Mouse (Mus musculus) kidney, adult 2 months (tissue): ENCODE measurements around the gene Cep152. TPM values are rescaled to one million over a fixed set of nuclear protein-coding genes. Genes with fewer than 3 reads are reported as not detected.
A peak's percentile ranks its signal among the peaks of the same experiment; 100 is the strongest.

Source experiments
- DNase-seq: peaks from one replicate; pipeline ENCODE4 v3.0.0; 2021
- H3K27ac ChIP-seq: fragments of 200-500 bp; 2 replicates; pipeline ENCODE4 v1.5.1; 2012; ENCODE audit warnings: low read depth, low read length, control low read depth, inconsistent platforms; ENCODE audit not compliant: insufficient read depth
- H3K27me3 ChIP-seq: fragments of 200-500 bp; replicated peaks from 2 replicates; pipeline ENCODE4 v1.6.1; 2012; ENCODE audit warnings: mild to moderate bottlenecking, moderate library complexity, low read length, inconsistent platforms; ENCODE audit not compliant: control insufficient read depth, insufficient read depth
- H3K36me3 ChIP-seq: fragments of 200-500 bp; 2 replicates; pipeline ENCODE4 v1.6.1; 2012; ENCODE audit warnings: mild to moderate bottlenecking, moderate library complexity, low read length, inconsistent platforms; ENCODE audit not compliant: control insufficient read depth, insufficient read depth
- H3K4me1 ChIP-seq: fragments of 200-500 bp; 2 replicates; pipeline ENCODE4 v1.6.1; 2011; ENCODE audit warnings: low read length; ENCODE audit not compliant: control insufficient read depth, insufficient read depth
- H3K4me3 ChIP-seq: fragments of 200-500 bp; 2 replicates; pipeline ENCODE4 v1.5.1; 2011; ENCODE audit warnings: mild to moderate bottlenecking, low read depth, low read length, control low read depth; ENCODE audit not compliant: insufficient read depth
- CTCF ChIP-seq: fragments of 200-500 bp; conservative IDR thresholded peaks from 2 replicates; pipeline ENCODE4 v1.5.1; 2011; ENCODE audit warnings: low read depth, mild to moderate bottlenecking, control low read depth, low read length, moderate library complexity, mixed read lengths; ENCODE audit not compliant: insufficient read depth, insufficient read length
- POLR2A ChIP-seq: fragments of 200-500 bp; IDR thresholded peaks from one replicate; pipeline ENCODE4 v1.6.1; 2011; ENCODE audit warnings: low read depth, low read length, control low read depth
- WGBS: fragments of 180-500 bp; shearing (Covaris S2); methylation state at CpG from one replicate; pipeline ENCODE4 v1.1.7; 2018; 5-methylcytosine and 5-hydroxymethylcytosine counted together
- polyA plus RNA-seq: library from polyadenylated mRNA; depleted of rRNA; stranded (reverse); fragments of >200 nt; gene quantifications from 2 replicates; pipeline ENCODE4 v1.2.3, GENCODE M21; 2012

The Cep152 gene
- polyA plus RNA-seq, 1 experiment = 0.77 TPM

- Histone ChIP-seq H3K27me3 (no peaks in the 10 kb centered on the region), H3K4me3 (no peak overlapping the region), H3K4me1 (no peaks in the 10 kb centered on the region; the same call in 1 of the 2 replicates), H3K36me3 (no peaks in the 10 kb centered on the region), H3K27ac (no peak overlapping the region)
- 82% methylated on average over 6 of the region's 6 CpGs for WGBS
- DNase-seq = no peak
- TF ChIP-seq POLR2A = no peak
- no peak for TF ChIP-seq CTCF
Observed at GRCm38 (mm10) chr2:125628487-125628886, 3.6 kb upstream of the Cep152 start.

- DNase-seq = peak; percentile 89
- H3K36me3 ChIP-seq = no peaks in the 10 kb centered on the region
- TF ChIP-seq POLR2A (no peak), CTCF (no peak)
- no peak overlapping the region for H3K27ac ChIP-seq
- no peaks in the 10 kb centered on the region; the same call in 1 of the 2 replicates for H3K4me1 ChIP-seq
- no peaks in the 10 kb centered on the region for H3K27me3 ChIP-seq
- H3K4me3 ChIP-seq = no peak overlapping the region
- 50% methylated on average over 4 of the region's 4 CpGs for WGBS
Observed at GRCm38 (mm10) chr2:125626536-125626935, 1.6 kb upstream of the Cep152 start.

GRCm38 (mm10) chr2:125624127-125624685, 707 bp downstream of the Cep152 start:
- WGBS = 4% methylated on average over 9 of the region's 9 CpGs
- Histone ChIP-seq H3K36me3 (peaks cover 1% of the 10 kb centered on the region; the same call in 1 of the 2 replicates), H3K27me3 (no peaks in the 10 kb centered on the region), H3K4me1 (no peaks in the 10 kb centered on the region; the same call in 1 of the 2 replicates), H3K4me3 (peak overlapping the region; percentile 74), H3K27ac (no peak overlapping the region)
- peak; percentile 7 for DNase-seq
- no peak for TF ChIP-seq POLR2A
- no peak for TF ChIP-seq CTCF

- H3K27me3 ChIP-seq = no peaks in the 10 kb centered on the region
- H3K27ac ChIP-seq = no peak overlapping the region
- no peak overlapping the region for H3K4me3 ChIP-seq
- TF ChIP-seq CTCF (no peak), POLR2A (no peak)
- no peak for DNase-seq
- 93% methylated on average over 15 of the region's 15 CpGs for WGBS
- H3K36me3 ChIP-seq = peaks cover 1% of the 10 kb centered on the region; the same call in 1 of the 2 replicates
- no peaks in the 10 kb centered on the region; the same call in 1 of the 2 replicates for H3K4me1 ChIP-seq
Observed at GRCm38 (mm10) chr2:125623211-125623610, 1.7 kb downstream of the Cep152 start.

GRCm38 (mm10) chr2:125620213-125620907, 4.6 kb downstream of the Cep152 start:
- 69% methylated on average over 25 of the region's 25 CpGs for WGBS
- no peaks in the 10 kb centered on the region for H3K27me3 ChIP-seq
- H3K4me1 ChIP-seq = no peaks in the 10 kb centered on the region; the same call in 1 of the 2 replicates
- peaks cover 1% of the 10 kb centered on the region; the same call in 1 of the 2 replicates for H3K36me3 ChIP-seq
- no peak for DNase-seq
- no peak overlapping the region for H3K27ac ChIP-seq
- no peak overlapping the region for H3K4me3 ChIP-seq
- TF ChIP-seq POLR2A (no peak), CTCF (no peak)

GRCm38 (mm10) chr2:125615858-125616424, 9.0 kb downstream of the Cep152 start:
- Histone ChIP-seq H3K36me3 (peaks cover 1% of the 10 kb centered on the region), H3K27ac (no peak overlapping the region), H3K4me1 (no peaks in the 10 kb centered on the region), H3K27me3 (no peaks in the 10 kb centered on the region), H3K4me3 (no peak overlapping the region)
- DNase-seq = no peak
- WGBS = 55% methylated on average over 8 of the region's 8 CpGs
- no peak for TF ChIP-seq POLR2A
- no peak for TF ChIP-seq CTCF

GRCm38 (mm10) chr2:125615440-125615839, 9.5 kb downstream of the Cep152 start:
- Histone ChIP-seq H3K4me1 (no peaks in the 10 kb centered on the region), H3K36me3 (peaks cover 1% of the 10 kb centered on the region), H3K27me3 (no peaks in the 10 kb centered on the region), H3K4me3 (no peak overlapping the region), H3K27ac (no peak overlapping the region)
- no peak for DNase-seq
- TF ChIP-seq POLR2A = no peak
- TF ChIP-seq CTCF = no peak
- 91% methylated on average over 7 of the region's 7 CpGs for WGBS
